Mouse (Mus musculus): ENCODE data around the gene Sec23ip.
A peak's percentile ranks its signal among the peaks of the same experiment; 100 is the strongest.
"Not testable (repeated sequence)": the region's sequence is repeated elsewhere in the genome, so short reads cannot be mapped to it uniquely, and the experiment has no call there.

The Sec23ip gene

DNA sequence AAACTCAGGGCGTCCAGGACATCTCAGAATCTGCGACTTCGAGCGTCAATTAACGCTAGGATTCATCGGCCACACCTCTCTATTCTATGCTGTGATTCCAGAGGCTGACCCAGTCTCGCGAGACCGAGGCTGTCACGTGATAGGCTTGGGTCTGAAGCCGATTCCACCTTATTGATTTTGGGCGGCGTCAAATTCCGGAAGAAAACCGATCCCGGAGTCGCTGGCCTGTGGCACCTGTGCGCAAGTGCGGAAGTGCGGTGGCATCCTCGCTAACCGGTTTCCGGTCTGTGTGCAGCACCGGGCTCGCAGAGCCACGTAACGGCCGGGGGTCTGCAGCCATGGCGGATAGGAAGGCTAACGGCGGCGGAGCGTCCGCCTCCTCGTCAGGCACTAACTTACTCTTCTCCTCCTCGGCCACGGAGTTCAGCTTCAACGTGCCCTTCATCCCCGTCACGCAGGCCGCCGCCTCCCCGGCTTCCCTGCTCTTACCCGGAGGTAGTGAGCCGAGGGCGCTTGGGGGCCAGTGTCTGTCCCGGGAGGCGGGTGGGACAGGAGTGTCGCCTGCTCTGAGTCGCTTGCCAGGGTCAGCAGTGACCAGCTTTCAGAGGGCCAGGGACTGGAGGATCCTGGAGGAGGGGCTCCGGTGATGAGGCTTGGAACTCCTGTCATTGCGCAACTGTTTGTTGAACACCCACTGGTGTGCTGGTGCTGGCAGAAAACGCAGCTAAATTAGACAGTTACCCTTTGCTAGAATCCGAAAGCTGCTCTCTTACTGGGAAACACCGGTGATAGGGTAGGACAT, at the start of gene Sec23ip:
Gene Sec23ip, plus strand, starts transcription at position 260 of the 802 bp plus-strand sequence.
- DNase-seq (ENCODE audit: low spot score), result peak; percentile 90

DNA sequence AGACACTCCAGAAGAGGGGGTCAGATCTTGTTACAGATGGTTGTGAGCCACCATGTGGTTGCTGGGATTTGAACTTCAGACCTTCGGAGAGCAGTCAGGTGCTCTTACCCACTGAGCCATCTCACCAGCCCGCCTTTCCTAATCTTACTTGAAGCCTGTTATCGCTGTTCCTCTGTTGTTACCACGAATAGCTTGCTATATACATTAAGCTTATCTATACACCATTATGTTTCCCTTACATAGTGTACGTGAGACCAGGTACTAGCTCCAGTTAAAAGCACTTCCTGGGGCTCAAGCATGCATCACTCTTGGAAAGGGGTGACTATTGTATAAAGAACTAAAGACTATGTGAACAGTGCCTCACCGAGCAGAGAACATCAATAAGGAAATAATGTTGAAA, 44.8 kb upstream of the Sec23ip start:
- DNase-seq (ENCODE audit: low spot score), result not testable (repeated sequence)

DNA sequence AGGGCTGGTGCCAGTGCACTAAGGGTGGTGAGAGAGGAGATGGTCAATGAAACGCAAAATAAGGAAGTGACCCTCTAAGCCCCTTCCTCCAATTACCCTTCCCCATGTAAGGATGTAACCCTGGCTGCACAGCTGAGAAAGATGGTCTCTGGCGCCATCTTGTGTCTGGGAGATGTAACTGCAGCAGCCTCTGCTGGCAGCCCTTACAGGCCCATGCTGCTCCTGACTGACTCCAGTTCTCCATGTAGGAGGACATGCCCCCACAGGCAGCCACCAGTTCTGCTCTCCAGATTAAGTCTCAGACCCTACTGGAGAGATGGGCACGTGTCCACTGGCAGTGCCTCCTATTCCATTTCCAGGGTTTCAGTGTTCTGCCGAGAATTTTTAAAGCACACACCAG, 39.0 kb upstream of the Sec23ip start:
- peak; percentile 38 for DNase-seq (ENCODE audit: low spot score)

DNA sequence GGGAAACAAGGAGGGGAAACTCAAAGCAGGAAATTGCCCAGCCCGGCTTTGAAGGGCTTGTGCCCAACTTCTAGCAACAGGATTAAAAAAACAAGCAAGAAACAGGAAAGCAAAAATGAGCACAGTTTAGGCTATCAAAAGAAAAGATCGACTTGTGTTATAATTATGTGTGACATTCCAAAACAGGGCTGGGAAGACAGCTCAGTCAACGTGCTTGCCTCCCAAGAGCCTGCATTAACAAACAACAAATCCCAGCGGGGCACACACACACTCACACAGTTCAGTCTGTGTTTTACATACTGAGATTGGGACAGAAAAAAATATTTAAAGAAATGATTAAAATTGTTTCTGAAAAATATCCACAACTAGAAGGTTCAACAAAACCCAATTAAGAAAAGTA, 26.8 kb upstream of the Sec23ip start:
- no peak for DNase-seq (ENCODE audit: low spot score)

DNA sequence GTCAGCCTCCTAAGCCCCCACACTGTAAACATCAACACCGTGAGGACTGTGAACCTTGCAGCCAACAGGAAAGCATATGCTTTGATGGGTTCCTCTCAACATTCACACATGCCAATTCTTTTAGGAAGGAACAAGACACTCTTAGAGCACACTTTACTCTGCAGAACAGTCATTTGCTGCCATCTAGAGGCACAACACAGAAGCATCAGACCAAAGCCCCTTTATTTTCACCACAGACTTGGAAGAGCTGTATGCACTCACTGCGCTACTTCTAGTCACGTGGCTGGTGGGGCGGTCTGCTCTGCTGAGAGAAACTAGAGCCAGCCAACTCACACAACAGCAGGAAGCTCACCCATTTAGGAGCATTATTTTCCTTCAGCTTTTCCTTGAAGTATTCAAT, 20.0 kb upstream of the Sec23ip start:
- no peak for DNase-seq (ENCODE audit: low spot score)

DNA sequence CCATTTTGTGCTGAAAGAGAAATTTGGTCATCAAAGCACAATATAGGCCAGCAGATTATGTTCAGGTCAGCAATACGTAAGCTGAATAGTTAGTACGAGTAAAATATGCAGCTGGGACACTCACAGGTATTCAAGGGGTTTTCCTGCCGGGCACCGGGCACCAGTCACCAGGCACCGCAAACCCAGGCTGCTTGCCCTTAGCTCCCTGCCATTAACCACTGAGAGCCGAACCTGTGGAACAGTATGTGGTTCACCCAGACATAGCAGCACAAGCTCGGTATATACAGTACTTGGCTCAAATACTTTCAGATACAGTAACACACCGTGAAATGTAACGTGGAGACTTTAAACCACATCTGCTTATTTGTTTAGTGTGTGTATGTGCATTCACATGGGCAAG, 19.6 kb upstream of the Sec23ip start:
- DNase-seq (ENCODE audit: low spot score), result no peak

DNA sequence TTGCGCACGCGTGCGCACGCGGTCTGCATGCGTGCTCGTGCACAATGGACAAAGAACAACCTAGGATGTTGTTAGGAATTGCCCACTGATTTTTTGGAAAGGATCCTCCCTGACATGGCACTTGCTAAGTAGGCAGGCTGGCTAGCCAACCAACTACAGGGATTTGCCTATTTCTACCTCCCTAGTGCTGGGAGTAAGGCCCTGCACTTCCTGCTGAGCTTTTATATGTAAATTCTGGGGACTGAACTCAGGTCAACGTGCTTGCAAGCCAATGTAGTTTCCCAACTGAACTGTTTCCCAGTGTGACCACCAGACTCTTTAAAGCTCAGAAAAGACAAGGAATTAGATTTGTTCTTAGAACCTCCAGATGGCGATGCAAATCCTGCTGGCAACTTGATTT, 17.7 kb upstream of the Sec23ip start:
- no peak for DNase-seq (ENCODE audit: low spot score)

DNA sequence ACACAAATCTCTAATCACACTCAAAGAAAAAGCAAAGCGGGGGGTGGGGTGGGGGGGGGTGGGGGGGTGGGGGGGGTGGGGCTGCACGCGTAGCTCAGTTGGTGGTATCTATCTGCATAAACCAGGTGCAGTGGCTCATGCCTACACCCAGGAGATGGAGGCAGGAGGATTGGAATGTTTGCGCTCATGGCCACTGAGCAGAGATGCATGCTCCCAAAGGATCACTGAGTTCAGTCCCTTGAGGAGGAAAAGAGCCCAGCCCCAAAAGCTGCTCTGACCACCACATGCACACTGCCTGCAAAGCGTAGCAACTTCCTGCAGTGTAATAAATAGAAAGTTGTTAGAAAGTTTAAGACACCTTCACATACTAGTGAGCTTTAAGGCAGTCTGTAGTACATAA, 17.0 kb upstream of the Sec23ip start:
- no peak for DNase-seq (ENCODE audit: low spot score)

DNA sequence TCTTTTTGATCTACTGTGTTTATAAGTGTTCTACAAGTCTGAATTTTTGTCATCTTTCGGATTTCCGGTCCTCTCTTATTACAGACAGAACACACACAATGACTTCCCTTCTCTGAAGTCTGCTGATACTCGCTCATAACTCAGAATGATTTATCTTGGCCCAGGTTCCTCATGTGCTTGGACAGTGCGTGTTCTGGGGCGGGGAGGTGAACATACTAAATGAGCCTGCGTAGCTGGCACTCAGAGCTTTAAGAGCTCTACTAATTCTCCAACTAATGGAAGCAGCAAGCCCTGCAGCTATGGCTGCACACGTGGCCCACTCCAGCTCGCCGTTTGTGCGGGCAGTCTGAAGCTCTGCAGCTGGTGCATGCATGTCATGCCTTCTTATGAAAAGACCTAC, 16.0 kb upstream of the Sec23ip start:
- DNase-seq (ENCODE audit: low spot score), result no peak

DNA sequence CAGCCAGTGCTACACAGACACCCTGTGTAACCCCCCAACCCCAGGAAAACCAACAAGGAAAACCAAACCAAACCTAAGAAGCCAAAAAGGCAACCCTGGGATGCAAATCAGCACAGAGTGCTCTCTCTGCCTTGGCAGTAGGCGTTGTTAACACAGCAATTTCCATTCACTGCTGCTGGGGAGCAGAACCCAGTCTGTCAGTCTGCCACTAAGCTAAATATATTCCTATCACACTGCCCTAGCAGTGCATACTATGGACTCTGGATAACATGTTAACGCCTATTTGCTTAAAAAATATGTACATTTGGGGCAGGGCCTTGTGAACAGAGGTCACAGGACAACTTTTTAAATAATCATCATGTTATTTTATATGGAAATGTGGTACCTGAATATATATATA, 13.2 kb upstream of the Sec23ip start:
- no peak for DNase-seq (ENCODE audit: low spot score)

DNA sequence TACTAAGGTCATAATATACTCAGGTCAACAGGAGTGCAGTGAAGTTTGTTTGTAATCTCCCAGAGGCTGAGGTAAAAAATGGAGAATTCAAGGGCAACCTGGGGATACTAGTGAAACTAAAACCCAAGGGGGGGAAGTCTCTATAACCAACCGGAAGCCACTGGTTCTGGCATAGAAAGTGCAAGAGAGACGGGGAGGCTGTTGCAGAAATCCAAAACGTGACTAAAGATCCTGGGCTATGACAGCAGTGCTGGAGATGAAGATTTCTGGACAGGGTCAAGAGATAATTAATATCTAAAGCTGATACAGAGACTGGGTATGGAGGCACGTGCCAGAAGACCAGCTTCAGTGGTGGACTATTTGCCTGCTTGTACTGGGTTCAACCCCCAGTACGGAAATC, 6.7 kb upstream of the Sec23ip start:
- no peak for DNase-seq (ENCODE audit: low spot score)

DNA sequence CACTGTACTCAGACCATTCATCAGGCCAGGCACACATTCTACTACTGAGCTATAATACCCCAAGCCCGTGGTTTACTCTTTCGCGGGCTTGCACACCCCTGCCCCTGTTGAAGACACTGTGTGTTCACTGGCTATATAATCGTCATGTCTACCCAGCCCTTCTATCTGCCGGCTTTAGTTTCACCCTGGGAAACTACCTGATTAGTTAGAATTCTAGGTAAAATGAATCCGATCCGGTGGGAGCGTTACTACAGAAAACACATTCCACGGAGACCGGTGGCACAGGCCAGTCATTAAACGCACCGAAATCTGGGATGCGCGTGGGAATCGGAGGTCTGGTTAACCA, 5.7 kb upstream of the Sec23ip start:
- no peak for DNase-seq (ENCODE audit: low spot score)

DNA sequence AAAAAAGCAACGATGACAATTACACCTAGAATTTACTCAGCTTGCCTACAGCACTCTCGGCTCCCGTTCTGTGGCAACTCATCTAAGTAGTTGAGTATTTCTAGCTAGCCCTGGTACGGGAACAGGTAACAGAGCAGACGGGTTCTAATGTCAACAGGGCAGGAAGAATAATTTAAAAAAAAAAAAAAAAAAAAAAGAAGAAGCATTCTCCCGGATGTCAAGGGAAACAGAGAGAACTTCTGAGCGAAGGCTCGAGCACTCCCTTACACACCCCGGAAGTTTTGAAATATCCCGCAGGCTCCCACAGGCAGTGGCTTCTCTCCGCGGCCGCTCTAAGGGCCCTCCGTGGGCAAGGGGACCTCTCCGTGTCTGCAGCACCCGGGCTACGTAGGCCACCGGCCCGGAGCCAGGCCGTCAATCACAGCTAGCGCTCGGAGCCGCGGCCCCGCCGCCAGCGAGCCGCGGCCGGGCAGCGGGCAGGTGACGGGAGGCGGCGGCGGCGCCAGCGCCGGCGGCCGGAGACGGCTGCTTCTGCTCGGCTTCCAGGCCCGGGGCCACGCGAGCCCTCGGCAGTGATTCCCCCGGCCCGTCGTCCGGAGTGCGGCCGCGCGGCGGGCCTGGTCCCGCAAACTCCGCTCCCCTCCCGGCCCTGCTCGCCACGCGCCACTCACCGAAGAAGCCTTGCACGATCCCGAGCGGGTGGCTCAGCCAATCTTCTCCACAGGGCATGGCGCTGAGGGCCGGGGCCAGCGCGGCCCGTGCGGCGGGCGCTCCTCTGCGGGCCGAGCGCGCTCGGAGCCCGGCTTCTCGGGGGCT, 5.1 kb upstream of the Sec23ip start:
- DNase-seq (ENCODE audit: low spot score), result no peak

DNA sequence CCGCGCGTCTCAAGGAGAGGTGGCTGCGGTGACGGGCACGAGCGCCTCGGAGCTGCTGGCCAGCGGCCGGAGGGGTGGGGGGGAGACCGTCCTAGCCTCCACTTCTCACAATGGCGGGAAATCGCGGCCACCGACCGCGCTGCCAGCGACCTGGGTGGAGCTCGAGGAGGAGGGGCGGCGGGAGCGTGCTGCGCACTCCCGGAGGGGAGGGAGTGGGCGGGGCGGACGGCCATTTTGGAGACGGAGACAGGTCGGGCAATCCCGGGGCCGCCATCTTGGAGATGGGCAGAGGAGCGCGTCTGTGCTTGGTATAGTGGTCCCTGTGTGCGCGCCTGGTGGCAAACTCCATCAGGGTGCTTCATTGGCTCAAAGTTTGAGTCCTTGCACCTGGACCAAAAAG, 4.4 kb upstream of the Sec23ip start, which contains the start of gene Mcmbp:
Gene Mcmbp, minus strand, starts transcription at position 162 of the 400 bp plus-strand sequence.
- DNase-seq (ENCODE audit: low spot score), result peak; percentile 82

DNA sequence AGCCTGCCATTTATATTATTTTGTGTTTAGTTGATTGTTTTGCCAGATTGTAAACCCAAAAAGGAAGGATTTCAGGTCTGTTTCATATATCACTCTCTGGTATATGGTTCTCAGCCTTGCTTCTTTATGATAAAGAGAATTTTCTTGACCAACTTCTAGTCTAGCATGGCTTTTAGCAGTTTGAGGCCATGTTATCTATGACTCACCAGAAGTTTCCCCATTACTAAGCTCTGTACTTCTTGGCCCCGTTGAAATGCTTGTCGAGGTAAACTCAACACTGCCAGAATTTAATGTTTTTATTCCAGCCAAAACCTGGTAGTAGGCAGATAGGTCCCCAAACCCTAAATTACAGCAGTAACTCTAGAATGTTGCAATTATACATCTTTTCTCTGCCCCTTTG, 845 bp upstream of the Sec23ip start:
- no peak for DNase-seq (ENCODE audit: low spot score)

DNA sequence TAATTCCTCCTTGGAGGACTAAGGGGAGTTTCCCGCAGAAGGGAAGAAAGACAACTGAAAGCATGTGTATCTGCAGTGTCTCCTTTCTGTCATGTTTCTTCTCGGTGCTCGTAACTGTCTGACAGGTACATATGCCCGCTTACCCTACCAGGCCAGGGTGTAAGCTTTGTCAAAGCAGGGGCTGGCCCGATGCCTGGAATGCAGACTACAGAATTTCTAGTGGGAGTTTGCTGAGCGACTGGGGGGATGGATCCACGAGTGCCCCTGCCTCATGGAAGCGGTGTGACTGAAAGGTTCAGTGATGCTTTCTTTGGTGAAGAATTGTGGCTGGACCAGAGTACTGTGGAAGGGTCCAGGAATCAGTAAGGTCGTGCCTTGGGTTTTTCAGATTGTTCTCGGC, 1.4 kb downstream of the Sec23ip start:
- no peak for DNase-seq (ENCODE audit: low spot score)

DNA sequence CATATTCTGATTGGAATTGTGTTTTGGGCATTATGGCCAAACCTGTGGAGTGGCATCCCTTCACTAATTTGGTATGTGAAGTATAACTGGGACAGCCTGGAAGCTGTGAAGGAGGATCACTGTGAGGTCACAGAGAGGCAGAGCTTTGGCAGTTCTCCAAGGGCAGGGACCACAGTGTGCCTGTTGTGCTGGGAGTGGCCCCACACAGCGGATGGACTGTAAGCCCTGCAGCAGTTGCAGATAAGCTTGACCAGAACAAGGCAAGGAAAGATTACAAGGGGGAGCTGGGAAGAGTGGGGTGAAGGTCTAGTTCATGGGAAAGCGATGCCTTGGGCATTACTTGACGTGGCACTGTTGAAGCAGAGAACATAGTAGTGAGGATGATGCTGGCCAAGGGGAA, 4.0 kb downstream of the Sec23ip start:
- no peak for DNase-seq (ENCODE audit: low spot score)

DNA sequence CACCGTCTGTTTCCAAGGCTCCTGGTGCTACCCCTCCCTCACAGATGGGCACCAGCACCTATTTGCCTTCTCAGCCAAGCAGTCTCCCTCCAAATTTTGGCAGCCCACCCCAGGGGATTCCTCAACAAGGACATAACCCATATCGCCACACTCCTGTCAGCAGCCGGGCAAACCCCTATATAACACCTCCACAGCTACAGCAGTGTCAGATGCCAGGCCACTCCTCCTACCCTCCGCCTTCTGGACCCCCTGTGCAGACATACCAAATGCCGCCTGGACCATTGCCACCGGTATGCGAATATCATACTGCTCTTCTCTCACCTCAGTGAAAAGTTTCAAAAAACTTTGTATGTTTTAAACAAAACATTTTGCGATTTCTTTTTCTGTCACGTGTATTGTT, 5.6 kb downstream of the Sec23ip start:
- DNase-seq (ENCODE audit: low spot score), result no peak

DNA sequence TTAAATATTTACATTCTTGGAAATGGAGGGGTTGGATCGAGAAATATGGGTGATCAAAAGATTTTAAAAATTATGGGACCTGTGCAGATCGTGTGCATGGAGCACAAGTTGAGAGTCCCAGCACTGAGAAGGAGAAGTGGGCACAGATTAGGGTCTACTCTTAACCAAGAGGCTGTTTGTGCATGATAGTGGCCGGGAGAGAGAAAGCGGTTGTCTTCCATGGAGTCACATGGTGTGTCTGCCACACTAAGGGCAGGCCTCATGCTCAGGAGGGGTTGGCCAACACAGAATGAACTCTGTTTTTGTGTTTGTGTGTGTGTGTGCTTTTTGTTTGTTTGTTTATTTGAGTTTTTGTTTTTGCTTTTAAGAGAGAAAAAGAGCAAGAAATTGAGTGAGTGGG, 7.3 kb downstream of the Sec23ip start:
- no peak for DNase-seq (ENCODE audit: low spot score)

DNA sequence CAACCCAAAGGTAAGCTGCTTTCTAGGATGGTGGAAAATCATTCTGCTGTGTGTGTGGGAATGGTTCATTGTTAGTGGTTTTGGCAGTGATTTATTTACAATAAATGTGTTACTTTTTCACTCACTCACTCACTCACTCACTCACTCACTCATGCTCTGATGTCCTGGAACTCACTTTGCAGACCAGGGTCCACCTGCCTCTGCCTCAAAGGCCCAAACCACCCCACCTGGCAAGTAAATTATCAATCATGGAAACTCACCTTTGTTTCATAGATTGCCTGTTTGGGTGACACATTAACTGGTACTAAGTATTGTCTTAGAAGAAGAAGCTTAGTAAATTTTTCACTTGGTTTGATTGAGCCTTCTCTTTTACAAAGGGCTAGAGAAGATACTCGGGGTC, 10.7 kb downstream of the Sec23ip start:
- no peak for DNase-seq (ENCODE audit: low spot score)

DNA sequence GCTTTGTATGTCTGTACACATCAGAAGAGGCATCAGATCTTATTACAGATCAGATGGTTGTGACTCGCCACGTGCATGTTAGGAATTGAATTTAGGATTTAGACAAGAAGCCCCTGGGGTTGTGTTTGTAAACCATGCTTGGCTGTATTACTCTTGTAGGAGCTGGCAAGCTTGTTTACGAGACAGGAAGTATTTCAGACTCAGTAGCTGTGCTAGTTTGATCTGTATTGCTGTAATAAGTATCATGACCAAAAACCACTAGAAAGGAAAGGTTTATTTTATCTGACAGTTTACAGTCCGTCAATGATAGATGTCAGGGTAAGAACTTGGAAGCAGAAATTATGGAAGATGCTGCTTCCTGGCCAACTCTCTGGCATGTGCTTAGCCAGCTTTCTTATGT, 14.2 kb downstream of the Sec23ip start:
- DNase-seq (ENCODE audit: low spot score), result no peak

DNA sequence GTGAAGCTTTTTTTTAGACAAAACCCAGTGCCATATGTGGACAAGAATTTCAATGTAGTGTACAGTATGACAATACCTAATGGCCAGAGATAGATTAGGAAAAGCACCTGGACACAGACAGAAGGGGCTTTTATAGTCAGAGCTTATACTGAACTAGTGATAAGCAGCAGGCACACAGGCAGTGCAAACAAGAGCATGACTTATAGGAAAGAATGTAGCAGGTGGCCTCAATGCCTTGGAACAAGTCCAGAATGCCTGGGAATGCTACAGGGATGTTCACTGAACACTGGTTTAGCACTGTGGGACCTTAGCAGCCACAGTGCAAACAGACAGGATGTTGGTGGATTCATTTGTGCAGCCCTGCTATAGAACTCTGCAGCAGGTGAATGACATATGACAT, 22.0 kb downstream of the Sec23ip start:
- DNase-seq (ENCODE audit: low spot score), result no peak

DNA sequence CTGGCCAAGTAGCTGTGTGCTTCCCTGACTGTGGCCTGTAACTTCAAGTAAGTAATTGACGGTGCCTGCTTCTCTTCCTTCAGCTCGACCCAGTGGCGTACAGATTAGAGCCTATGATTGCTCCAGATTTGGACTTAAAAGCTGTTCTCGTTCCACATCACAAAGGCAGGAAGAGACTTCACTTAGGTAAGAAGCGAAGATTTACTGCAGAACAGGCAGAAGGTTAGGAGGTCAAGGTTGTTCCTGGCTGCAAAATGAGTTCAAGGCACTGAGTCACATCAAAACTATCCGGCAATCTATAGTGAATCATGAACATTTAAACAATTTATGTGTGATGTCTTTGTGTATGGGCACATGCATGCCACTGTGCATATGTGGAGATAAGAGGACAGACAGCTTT, 32.5 kb downstream of the Sec23ip start:
- DNase-seq (ENCODE audit: low spot score), result no peak

DNA sequence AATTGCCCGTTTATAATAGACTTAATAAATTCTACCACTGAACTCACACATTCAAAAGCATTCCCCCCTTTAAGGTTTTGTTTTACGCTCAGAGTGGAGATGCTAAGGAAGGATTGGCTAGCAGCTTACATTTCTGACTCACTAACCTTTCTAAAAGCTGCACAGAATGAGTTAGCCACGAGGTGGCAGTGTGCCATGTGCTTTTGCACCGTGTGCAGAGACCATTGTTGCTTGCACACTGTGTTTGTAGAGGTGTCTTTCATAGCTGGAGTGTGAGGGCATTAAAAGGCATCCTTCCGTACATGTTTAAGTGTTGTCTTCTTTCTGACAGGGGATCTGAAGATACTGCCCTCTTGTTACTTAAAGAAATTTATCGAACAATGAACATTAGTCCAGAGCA, 34.6 kb downstream of the Sec23ip start:
- no peak for DNase-seq (ENCODE audit: low spot score)
